Mouse (Mus musculus): ENCODE measurements around the gene Olfr1241. TPM values are rescaled to one million over a fixed set of nuclear protein-coding genes. Genes with fewer than 3 reads are reported as not detected.

Olfr1241 gene
- not detected in 2 replicates for polyA plus RNA-seq (2012; rRNA removed)

GRCm38 (mm10) chr2:89487026-89487425 lies at the start of gene Olfr1241:
Gene Olfr1241, minus strand, starts transcription at chr2:89487126.
- DNase-seq, result no peak
- Histone ChIP-seq H3K27me3 (ENCODE audit: control insufficient read depth, insufficient read depth, low read length) (no peaks in the 10 kb centered on the region), H3K4me1 (ENCODE audit: control insufficient read depth, insufficient read depth, low read length) (no peaks in the 10 kb centered on the region), H3K27ac (ENCODE audit: insufficient read depth, low read length) (no peak within 1 kb of the TSS), H3K4me3 (replicated peaks; ENCODE audit: insufficient read depth, low read depth, low read length) (no peak within 1 kb of the TSS)
- TF ChIP-seq CTCF (IDR thresholded peaks at IDR 0.05; ENCODE audit: borderline replicate concordance, insufficient read depth, low read depth, low read length) (no peak), POLR2A (IDR thresholded peaks at IDR 0.05; ENCODE audit: borderline replicate concordance, insufficient read depth, low read length) (no peak)

DNA sequence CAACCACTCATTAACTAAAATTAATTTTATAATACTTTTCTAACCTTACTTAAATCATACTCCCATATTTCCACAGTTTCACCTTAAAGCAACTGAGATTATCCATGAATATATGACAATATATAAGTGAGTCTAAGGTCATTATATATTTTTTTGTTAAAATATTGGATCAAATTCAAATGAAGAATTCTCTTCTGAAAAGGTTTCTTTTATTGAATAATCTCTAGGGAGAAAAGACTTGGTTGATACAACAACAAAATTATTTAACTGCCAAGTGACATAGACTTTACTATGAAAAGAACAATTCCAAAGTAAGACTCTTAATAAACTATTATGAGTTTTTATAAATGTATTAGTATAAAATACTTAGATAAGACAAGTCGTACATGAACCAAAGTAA lies 44.5 kb upstream of the Olfr1241 start, which contains the start of gene Olfr1243:
Olfr1243 (minus strand) TSS at position 101 of the 400 bp plus-strand sequence.
- H3K27ac ChIP-seq (ENCODE audit: insufficient read depth, low read length), result no peak within 1 kb of the TSS
- H3K4me3 ChIP-seq (replicated peaks; ENCODE audit: insufficient read depth, low read depth, low read length), result no peak within 1 kb of the TSS
- TF ChIP-seq POLR2A (IDR thresholded peaks at IDR 0.05; ENCODE audit: borderline replicate concordance, insufficient read depth, low read length) (no peak), CTCF (IDR thresholded peaks at IDR 0.05; ENCODE audit: borderline replicate concordance, insufficient read depth, low read depth, low read length) (no peak)
- no peak for DNase-seq
- 81% methylated on average over 1 of the region's 1 CpGs for WGBS
- H3K27me3 ChIP-seq (ENCODE audit: control insufficient read depth, insufficient read depth, low read length), result no peaks in the 10 kb centered on the region
- no peaks in the 10 kb centered on the region for H3K4me1 ChIP-seq (ENCODE audit: control insufficient read depth, insufficient read depth, low read length)

GRCm38 (mm10) chr2:89498235-89498634 lies 11.3 kb upstream of the Olfr1241 start, which contains the start of gene Olfr1242:
Gene Olfr1242, minus strand, starts transcription at chr2:89498335.
- H3K27me3 ChIP-seq (ENCODE audit: control insufficient read depth, insufficient read depth, low read length), result no peaks in the 10 kb centered on the region
- no peak for TF ChIP-seq POLR2A (IDR thresholded peaks at IDR 0.05; ENCODE audit: borderline replicate concordance, insufficient read depth, low read length)
- no peak for TF ChIP-seq CTCF (IDR thresholded peaks at IDR 0.05; ENCODE audit: borderline replicate concordance, insufficient read depth, low read depth, low read length)
- no peaks in the 10 kb centered on the region for H3K4me1 ChIP-seq (ENCODE audit: control insufficient read depth, insufficient read depth, low read length)
- no peak for DNase-seq
- H3K27ac ChIP-seq (ENCODE audit: insufficient read depth, low read length), result no peak within 1 kb of the TSS
- no peak within 1 kb of the TSS for H3K4me3 ChIP-seq (replicated peaks; ENCODE audit: insufficient read depth, low read depth, low read length)
- WGBS, result 78% methylated on average over 1 of the region's 1 CpGs

DNA sequence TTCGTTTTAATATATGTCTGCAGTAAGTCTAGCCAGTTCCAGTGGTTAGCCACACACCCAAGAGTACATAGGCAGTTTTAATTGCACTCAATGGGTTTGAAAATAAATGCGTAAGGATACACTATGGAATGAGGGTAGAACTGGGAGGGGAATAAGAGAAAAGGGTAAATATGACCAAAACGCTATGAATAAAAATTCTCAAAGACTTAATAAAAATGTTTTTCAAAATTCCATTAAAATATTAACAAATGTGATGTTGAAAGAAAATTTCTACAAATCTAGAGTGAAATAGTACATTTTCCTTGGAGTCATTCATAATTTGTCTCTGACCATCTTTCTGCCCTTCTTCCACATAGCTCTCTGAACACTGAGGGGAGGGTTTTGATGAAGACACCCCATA lies 44.0 kb downstream of the Olfr1241 start, which contains the start of gene Olfr1240:
Olfr1240 (minus strand) TSS at position 101 of the 400 bp plus-strand sequence.
- 81% methylated on average over 3 of the region's 3 CpGs for WGBS
- Histone ChIP-seq H3K4me3 (replicated peaks; ENCODE audit: insufficient read depth, low read depth, low read length) (no peak within 1 kb of the TSS), H3K27me3 (ENCODE audit: control insufficient read depth, insufficient read depth, low read length) (no peaks in the 10 kb centered on the region; the same call in 1 of the 2 replicates), H3K27ac (ENCODE audit: insufficient read depth, low read length) (no peak within 1 kb of the TSS), H3K4me1 (ENCODE audit: control insufficient read depth, insufficient read depth, low read length) (no peaks in the 10 kb centered on the region)
- TF ChIP-seq POLR2A (IDR thresholded peaks at IDR 0.05; ENCODE audit: borderline replicate concordance, insufficient read depth, low read length) (no peak), CTCF (IDR thresholded peaks at IDR 0.05; ENCODE audit: borderline replicate concordance, insufficient read depth, low read depth, low read length) (no peak)
- no peak for DNase-seq

Other genes starting within 250 kb of the Olfr1241 start
- not detected in 2 replicates for gene Olfr1228, start 233.1 kb downstream of the Olfr1241 start, polyA plus RNA-seq (2012; rRNA removed)
- gene Olfr1229, start 199.1 kb downstream of the Olfr1241 start, polyA plus RNA-seq (2012; rRNA removed), result not detected in 2 replicates
- gene Olfr1230, start 189.9 kb downstream of the Olfr1241 start, polyA plus RNA-seq (2012; rRNA removed), result not detected in 2 replicates
- gene Olfr1231, start 180.1 kb downstream of the Olfr1241 start, polyA plus RNA-seq (2012; rRNA removed), result not detected in 2 replicates
- not detected in 2 replicates for gene Olfr1232, start 157.5 kb downstream of the Olfr1241 start, polyA plus RNA-seq (2012; rRNA removed)
- not detected in 2 replicates for gene Olfr1233, start 144.7 kb downstream of the Olfr1241 start, polyA plus RNA-seq (2012; rRNA removed)
- not detected in 2 replicates for gene Olfr1234, start 122.3 kb downstream of the Olfr1241 start, polyA plus RNA-seq (2012; rRNA removed)
- not detected in 2 replicates for gene Olfr1238, start 77.5 kb downstream of the Olfr1241 start, polyA plus RNA-seq (2012; rRNA removed)
- not detected in 2 replicates for gene Olfr1239, start 66.7 kb downstream of the Olfr1241 start, polyA plus RNA-seq (2012; rRNA removed)
- gene Olfr1240, start 44.1 kb downstream of the Olfr1241 start, polyA plus RNA-seq (2012; rRNA removed), result not detected in 2 replicates
- not detected in 2 replicates for gene Olfr1242, start 11.2 kb upstream of the Olfr1241 start, polyA plus RNA-seq (2012; rRNA removed)
- gene Olfr1243, start 44.4 kb upstream of the Olfr1241 start, polyA plus RNA-seq (2012; rRNA removed), result not detected in 2 replicates
- not detected in 2 replicates for gene Olfr1245, start 91.3 kb upstream of the Olfr1241 start, polyA plus RNA-seq (2012; rRNA removed)
- not detected in 2 replicates for gene Olfr1246, start 106.0 kb upstream of the Olfr1241 start, polyA plus RNA-seq (2012; rRNA removed)
- 0.02 TPM in 1 of 2 replicates, not detected in the other for gene Olfr1247, start 127.0 kb upstream of the Olfr1241 start, polyA plus RNA-seq (2012; rRNA removed)
- gene Olfr1248, start 131.1 kb upstream of the Olfr1241 start, polyA plus RNA-seq (2012; rRNA removed), result not detected in 2 replicates
- gene Olfr1249, start 147.9 kb upstream of the Olfr1241 start, polyA plus RNA-seq (2012; rRNA removed), result not detected in 2 replicates
- gene Olfr1250, start 174.3 kb upstream of the Olfr1241 start, polyA plus RNA-seq (2012; rRNA removed), result not detected in 2 replicates
- not detected in 2 replicates for gene Olfr1251, start 184.8 kb upstream of the Olfr1241 start, polyA plus RNA-seq (2012; rRNA removed)
- not detected in 2 replicates for gene Olfr1252, start 237.9 kb upstream of the Olfr1241 start, polyA plus RNA-seq (2012; rRNA removed)

All from cerebellum, adult 2 months (tissue).